Mouse (Mus musculus) spleen, postnatal 10 days (tissue): ENCODE results near the gene Stk25.
"Not testable (repeated sequence)": the region's sequence is repeated elsewhere in the genome, so short reads cannot be mapped to it uniquely, and the experiment has no call there.

Experiments used
- DNase-seq, 2 experiments: peaks; one replicate each; pipeline ENCODE4 v3.0.0; 2021 to 2022; ENCODE audit warnings: low spot score in 2 of 2

Gene Stk25

GRCm38 (mm10) chr1:93658559-93658958 lies at the start of gene Stk25:
Gene Stk25, minus strand, starts transcription at chr1:93658659.
- not testable (repeated sequence) for DNase-seq

GRCm38 (mm10) chr1:93705389-93705788 lies 46.9 kb upstream of the Stk25 start:
- DNase-seq: no peak

DNA sequence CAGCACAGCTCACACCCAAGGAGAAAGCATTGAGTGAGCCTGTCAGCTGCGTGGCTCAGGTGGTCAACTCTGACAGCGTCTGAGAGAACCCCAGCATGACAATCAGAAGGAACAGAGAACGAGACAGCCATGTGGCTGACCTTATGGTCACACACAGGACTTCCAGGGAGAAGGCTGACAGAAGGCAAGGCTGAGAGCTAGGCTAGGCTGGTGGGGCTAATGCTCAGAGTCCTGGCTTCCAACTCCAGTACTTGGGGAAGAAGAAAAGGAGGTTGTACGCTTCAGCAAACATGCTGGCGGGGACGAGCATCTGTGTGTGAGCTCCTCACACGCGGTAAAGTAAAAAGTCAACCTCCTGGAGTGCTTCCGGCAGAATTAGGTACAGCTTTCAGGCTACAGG lies 45.9 kb upstream of the Stk25 start:
- no peak for DNase-seq

- DNase-seq: no peak
Measured at GRCm38 (mm10) chr1:93703472-93704048, 45.1 kb upstream of the Stk25 start.

DNA sequence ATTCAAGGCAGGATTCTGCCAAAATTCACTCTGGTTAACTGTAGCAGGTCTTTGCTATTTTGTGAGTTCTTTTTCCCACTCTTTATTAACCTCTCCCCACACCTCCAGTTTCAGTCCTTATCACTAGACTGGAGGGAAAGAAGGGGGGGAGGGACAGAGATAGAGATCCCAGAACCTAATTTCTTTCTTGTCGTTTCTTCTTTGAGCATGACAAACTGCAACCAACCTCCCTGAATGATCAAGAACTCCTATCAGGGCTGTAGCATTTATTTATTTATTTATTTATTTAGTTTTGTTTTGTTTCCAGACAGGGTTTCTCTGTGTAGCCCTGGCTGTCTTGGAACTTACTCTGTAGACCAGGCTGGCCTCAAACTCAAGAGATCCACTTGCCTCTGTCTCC lies 43.6 kb upstream of the Stk25 start:
- DNase-seq: no peak

DNA sequence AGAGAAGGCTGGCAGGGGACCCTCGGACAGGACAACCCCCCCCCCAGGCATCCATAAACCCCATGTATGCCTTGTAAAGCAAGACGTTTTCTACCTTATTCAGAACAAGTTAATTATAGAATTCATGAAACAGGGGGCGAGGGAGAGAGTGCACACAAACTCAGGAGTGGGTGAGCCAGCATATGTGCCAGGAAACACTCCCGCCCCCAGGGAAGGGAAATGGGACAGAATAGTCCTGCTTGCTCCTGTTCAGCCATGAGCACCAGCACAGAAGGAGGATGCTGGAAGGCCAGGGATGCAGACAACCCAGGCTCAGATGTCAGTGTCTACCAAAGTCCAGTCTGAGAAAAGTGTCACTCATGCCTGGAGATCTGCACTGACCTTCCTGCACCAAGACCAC lies 40.7 kb upstream of the Stk25 start:
- DNase-seq: no peak

DNA sequence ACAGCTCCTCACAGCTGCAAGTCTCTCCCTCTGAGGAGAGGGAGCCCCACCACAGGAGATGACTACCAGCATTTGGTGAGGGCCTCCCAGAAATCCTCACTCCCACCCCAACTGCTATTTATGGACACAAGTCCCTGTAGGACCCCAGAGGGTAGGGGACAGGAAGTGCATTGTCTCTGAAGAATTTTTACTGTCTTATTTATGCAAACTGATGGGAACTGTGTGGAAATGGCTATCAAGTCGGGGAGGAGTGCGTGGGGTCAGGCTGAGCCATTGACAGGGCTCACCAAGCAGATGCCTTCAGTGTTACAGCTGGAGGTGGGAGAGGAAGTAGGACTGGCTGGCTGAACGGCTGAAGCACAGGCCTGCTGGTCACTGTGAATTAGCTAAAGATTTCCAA lies 38.9 kb upstream of the Stk25 start:
- DNase-seq: no peak

GRCm38 (mm10) chr1:93694966-93695365 lies 36.5 kb upstream of the Stk25 start:
- DNase-seq: no peak

DNA sequence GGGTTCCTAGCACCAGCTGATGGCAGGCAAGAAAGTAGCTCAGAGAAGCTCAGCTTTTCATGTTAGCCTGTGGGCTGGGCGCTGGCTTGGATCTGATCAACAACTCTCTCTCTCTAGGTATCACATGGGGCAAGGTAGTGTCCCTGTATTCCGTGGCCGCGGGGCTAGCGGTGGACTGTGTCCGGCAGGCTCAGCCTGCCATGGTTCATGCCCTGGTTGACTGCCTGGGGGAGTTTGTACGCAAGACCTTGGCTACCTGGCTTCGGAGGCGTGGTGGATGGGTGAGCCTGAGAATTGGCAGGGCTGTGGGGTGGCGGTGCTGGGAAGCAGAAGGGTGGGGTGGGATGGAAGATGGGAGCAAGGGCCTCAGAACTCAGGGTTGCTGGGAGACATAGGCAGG lies 35.5 kb upstream of the Stk25 start:
- DNase-seq: no peak

DNA sequence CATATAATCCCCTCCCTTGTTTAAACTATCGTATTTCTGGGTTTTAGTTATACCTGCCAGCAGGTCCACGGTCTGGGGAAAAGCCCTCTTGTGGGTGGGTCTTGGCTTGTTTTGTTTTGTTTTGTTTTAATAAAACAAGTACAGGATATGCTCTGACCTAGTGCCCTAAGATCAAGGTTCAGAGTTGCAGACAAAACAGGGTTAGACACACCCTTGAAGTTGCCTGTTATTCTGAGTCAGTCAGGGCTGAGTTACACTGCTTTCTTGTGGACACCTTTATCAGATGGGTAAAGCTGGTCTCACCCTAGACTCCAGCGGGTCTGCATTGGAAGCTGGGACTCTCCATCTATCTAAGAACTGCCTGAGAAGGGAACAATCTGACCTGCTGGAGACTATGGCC lies 35.0 kb upstream of the Stk25 start:
- no peak for DNase-seq

DNA sequence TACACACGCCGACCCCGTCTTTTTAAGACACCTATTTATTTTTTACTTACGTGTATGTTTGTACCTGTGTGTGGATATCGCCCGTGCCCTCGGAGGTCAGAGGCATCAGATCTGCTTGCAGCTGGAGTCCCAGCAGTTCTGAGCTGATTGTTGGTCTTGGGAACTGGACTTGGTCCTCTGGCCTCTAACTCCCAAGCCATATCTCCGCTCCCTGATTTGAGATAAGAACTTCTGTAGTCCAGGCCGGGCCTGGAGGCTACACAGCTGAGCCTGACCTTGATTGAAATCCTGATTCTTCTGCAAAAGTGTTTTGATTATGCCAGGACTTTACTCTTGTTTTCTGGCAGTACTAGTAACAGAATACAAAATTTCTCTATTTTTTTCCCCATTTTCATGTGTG lies 34.3 kb upstream of the Stk25 start:
- no peak for DNase-seq

DNA sequence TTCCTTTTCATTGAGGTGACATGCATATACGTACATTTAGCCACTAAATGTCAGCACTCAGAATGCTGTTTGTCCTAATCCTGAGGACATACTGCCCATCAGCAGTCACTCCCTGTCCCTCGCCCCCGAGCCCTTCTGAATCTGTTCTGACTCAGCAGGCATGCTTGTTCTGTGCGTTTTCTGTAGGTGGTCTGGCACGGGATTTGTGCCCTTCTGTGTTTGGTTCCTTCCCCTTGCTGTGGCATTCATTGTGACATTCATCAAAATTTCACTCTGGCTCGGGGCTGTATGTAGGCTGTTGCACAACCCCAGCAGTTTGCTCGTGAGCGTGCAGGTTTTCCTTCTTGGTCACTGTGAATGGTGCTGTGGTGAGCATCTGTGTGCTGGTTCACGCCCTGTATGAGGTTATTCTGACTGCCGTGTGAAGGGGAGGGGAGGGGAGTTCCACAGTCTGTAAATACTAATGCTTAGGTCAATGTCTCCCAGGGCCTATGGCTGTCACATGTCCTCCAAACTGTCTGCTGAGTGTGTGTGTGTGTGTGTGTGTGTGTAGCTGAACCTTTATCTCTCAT lies 33.4 kb upstream of the Stk25 start:
- DNase-seq: no peak

DNA sequence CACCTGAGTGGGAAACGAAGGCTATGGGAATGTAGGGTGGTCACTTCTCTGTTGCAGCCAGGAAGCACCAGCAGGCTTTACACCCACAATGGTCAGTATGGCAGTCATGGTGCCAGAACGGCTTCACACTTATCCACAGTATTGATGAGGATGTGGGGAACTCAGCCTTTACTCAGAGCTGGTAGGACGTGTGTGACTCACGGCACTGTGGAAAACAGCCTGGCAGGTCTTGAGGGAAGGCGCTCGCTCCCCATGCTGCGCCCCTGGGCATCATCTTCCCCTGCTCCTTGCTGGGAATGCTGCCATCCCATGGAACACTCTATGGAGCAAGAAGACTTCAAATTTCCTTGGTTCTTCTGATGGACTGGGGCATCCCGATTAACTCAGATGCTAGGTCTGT lies 32.6 kb upstream of the Stk25 start:
- DNase-seq: no peak

DNA sequence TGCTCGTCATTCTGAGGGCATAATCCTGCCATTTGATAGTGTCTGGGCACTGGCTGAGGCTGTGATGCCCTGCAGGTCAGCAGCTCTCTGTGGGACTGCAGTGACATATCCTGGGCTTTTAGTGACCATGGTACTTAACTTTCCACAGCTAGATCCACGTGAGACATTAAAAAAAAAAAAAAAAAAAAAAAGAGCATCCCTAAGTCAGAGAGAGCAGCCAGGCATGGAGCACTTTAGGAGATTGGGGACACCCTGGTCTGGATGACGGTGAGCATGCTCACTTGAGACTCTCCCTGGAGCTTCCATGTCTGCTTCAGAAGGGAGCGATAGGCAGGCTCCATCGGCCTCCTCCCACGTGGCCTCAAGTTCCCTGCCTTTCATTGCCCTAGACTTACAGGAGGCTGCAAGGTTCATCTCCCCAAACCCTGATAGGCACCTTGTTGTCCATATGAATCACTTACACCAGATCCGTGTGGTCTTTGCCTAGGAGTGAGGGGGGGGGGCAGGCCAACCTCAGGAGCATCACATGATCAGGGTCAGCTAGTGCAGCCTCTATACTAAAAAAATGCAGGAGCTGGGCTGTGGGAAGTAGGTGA lies 31.5 kb upstream of the Stk25 start:
- DNase-seq: no peak

GRCm38 (mm10) chr1:93688154-93688553 lies 29.7 kb upstream of the Stk25 start:
- DNase-seq: peak in 1 of 2 experiments; percentile 26

DNA sequence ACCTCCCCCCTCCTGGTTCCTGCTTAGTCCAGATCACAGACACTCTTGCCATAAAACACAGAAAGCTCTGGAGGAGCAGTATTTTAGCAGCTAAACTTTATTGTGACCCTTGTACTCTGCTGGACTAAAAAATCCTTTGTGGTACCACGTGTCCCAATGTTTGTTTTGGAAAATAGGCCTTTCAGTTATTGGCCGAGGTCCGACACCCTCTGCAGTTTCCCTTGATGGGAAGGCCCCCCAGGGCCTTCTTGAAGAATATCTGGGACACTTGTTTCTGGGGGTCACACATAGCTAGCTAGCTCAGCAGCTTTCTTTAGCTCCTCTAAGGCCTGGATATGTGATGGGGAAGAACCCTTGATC lies 28.5 kb upstream of the Stk25 start:
- no peak for DNase-seq

DNA sequence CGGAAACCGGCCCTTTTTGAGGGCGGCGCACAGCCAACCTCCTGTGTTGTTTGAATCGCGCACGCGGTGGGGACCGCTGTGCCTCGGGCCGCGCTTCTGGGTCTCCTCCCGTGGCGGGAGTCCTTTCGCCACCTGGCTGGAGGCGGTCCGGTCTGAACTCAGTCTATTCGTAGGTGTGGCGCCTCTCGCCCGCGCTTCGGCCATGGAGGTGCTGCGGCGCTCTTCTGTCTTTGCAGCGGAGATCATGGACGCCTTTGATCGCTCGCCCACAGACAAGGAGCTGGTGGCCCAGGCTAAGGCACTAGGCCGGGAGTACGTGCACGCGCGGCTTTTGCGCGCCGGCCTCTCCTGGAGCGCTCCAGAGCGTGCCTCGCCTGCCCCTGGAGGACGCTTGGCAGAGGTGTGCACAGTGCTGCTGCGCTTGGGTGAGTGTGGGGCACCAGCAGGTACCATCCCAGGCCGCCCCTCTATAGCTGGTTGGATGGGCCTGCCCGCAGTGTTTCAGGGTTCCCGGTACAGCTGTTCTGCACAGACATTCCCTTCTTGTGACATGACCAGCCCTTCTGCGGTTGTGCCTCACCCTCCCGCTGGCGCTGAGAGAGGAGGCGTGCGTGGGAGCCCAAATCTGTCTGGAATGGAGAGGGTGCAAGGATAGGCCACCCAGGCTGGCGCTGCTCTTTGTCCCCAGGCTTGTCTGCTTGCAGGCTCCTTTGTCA lies 27.9 kb upstream of the Stk25 start:
- DNase-seq: peak in 1 of 2 experiments; percentile 26

- DNase-seq: peak in 1 of 2 experiments; percentile 57
Measured at GRCm38 (mm10) chr1:93685401-93686244, 27.2 kb upstream of the Stk25 start, which contains the start of gene Bok. Gene Bok, plus strand, starts transcription at chr1:93685660.

DNA sequence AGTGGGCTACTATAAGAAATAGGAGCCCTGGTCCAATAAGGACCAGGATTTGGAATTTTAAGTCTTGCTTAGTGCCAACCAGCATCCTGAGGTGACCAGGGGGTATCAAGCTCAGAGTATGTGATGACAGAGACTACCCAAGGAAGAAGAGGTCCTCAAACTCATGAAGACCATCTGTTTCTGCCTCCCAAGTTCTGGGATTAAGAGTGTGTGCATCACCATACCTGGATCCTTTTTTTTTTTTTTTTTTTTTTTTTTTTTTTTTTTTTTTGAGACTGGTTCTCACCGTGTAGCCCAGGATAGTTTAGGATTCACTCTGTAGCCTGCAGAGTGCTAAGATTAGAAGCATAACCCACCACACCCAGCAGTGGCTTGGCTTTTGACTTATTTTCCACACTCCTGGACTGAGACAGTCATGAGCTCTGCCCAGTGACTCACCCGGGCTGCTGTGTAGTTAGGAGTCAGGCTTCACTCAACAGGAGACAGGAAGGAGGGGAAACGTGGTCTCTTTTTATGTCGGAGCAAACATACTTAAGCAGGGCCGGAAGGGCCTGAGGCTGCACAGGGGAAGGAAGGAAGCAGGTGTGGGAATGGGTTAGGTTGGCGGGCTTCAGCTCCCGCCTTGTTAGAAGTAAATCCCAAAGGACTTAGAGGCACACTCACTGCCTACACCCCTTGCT lies 21.6 kb upstream of the Stk25 start:
- no peak for DNase-seq

- DNase-seq: no peak
Measured at GRCm38 (mm10) chr1:93678386-93678785, 19.9 kb upstream of the Stk25 start.

DNA sequence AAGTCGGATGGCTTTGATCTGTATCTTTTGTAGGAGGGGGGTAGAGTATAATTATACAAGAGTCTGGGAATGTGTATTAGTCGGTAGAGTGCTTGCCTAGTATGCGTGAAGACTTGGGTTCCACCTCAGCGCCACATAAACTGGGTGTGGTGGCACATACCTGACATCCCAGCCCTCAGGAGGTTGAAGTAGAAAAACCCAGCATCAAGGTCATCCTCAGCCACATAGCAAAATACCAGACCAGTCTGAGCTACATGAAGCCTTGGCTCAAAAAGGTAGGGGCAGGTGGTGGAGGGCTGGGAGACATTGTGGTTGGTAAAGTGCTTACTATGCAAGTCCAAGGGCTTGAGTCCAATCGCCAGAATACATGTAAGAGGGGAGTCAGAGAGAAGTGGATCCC lies 14.2 kb upstream of the Stk25 start:
- no peak for DNase-seq

DNA sequence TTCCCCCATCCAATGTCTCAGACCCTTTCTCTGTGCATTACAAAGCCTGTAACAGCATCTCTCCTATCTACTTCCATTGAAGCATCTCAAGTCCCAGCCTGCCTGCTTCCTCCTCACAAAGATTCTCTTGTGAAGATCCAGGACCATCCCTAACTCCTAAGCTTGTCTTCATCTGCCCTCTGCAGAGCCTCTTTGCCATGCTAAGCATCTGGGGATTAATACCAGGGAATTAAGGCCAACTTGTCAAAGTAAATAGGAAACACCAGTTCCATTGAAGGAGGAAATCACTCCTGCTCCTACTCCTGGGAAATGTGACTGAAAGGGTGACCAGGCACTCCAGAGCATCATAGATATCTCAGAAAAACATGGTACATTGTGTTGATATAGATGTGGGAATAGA lies 11.5 kb upstream of the Stk25 start:
- DNase-seq: no peak
